Mouse (Mus musculus): Measurements from ENCODE around the gene Krtap4-2. TPM values are rescaled to one million over a fixed set of nuclear protein-coding genes. Genes with fewer than 3 reads are reported as not detected.
"Not testable (repeated sequence)": the region's sequence is repeated elsewhere in the genome, so short reads cannot be mapped to it uniquely, and the experiment has no call there.

Krtap4-2 gene
- polyA plus RNA-seq (2015; fragmentation: Nextera tagmentation; extraction: Ambion mirVana): not detected in 2 replicates

- Histone ChIP-seq H3K4me2 (ENCODE audit: low read length) (no peak within 1 kb of the TSS), H3K27ac (ENCODE audit: low read length) (no peak within 1 kb of the TSS), H3K4me1 (replicated peaks; ENCODE audit: control insufficient read depth, insufficient read depth, low read length) (no peaks in the 10 kb centered on the region), H3K27me3 (replicated peaks; ENCODE audit: control insufficient read depth, insufficient read depth, low read length) (no peaks in the 10 kb centered on the region), H3K36me3 (ENCODE audit: control insufficient read depth, insufficient read depth) (no peaks in the 10 kb centered on the region), H3K4me3 (replicated peaks; ENCODE audit: low read length) (no peak within 1 kb of the TSS), H3K9me3 (ENCODE audit: control insufficient read depth, low read length) (no peaks in the 10 kb centered on the region), H3K9ac (replicated peaks; ENCODE audit: low read depth, low read length) (no peak within 1 kb of the TSS)
- 38% methylated on average over 8 of the region's 8 CpGs for WGBS
- no peak for ATAC-seq
These were observed at the start of gene Krtap4-2 for GRCm38 (mm10) chr11:99634653-99635134. Gene Krtap4-2, minus strand, starts transcription at chr11:99635084.

DNA sequence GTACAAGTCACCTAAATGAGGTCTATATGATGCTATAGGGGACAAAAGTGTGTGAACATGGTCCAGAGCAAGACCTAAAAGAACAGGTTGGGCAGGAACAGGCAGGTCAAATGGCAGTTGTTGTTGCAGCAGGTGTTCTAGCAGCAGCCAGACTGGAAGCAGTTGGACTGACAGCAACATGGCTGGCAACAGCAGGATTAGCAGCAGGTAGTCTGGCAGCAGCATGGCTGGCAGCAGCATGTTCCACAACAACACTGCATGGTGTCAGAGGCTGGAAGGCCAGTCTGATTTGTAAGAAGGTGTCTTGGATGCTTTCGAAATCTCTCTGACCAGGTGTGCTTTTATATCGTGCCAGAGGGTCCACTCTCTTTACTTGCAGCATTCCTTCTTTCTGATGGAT is 48.6 kb upstream of the Krtap4-2 start:
- Histone ChIP-seq H3K9ac (replicated peaks; ENCODE audit: low read depth, low read length) (no peak overlapping the region), H3K27me3 (replicated peaks; ENCODE audit: control insufficient read depth, insufficient read depth, low read length) (no peaks in the 10 kb centered on the region), H3K36me3 (ENCODE audit: control insufficient read depth, insufficient read depth) (no peaks in the 10 kb centered on the region), H3K27ac (ENCODE audit: low read length) (no peak overlapping the region), H3K4me1 (replicated peaks; ENCODE audit: control insufficient read depth, insufficient read depth, low read length) (no peaks in the 10 kb centered on the region), H3K4me2 (ENCODE audit: low read length) (no peak overlapping the region), H3K9me3 (ENCODE audit: control insufficient read depth, low read length) (no peaks in the 10 kb centered on the region), H3K4me3 (replicated peaks; ENCODE audit: low read length) (no peak overlapping the region)
- WGBS: 91% methylated on average over 2 of the region's 2 CpGs
- no peak for ATAC-seq

GRCm38 (mm10) chr11:99665860-99666259 is 31.0 kb upstream of the Krtap4-2 start, which contains the start of gene Krtap4-6:
Gene Krtap4-6, minus strand, starts transcription at chr11:99665960.
- Histone ChIP-seq H3K4me1 (replicated peaks; ENCODE audit: control insufficient read depth, insufficient read depth, low read length) (no peaks in the 10 kb centered on the region), H3K36me3 (ENCODE audit: control insufficient read depth, insufficient read depth) (no peaks in the 10 kb centered on the region), H3K4me2 (ENCODE audit: low read length) (no peak within 1 kb of the TSS), H3K9me3 (ENCODE audit: control insufficient read depth, low read length) (no peaks in the 10 kb centered on the region), H3K27me3 (replicated peaks; ENCODE audit: control insufficient read depth, insufficient read depth, low read length) (no peaks in the 10 kb centered on the region), H3K27ac (ENCODE audit: low read length) (no peak within 1 kb of the TSS), H3K4me3 (replicated peaks; ENCODE audit: low read length) (no peak within 1 kb of the TSS), H3K9ac (replicated peaks; ENCODE audit: low read depth, low read length) (no peak within 1 kb of the TSS)
- ATAC-seq: no peak

DNA sequence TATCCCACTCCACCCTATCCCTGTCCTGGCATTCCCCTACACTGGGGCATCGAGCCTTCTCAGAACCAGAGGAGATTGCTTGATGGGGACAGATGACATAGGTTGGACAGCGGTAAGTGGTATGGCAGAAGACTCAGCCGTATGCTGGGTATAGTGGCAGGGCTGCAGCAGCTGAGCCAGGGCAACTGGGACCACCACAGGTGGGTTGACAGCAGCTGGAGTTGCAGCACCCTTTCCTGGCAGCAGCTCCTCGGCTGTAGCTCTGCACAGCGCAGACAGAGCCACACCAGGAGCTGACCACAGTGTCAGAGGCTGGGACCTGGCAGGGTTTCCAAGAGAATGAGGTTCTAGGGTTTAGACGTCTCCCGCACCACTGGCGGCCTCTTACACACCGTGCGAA is 27.9 kb upstream of the Krtap4-2 start:
- Histone ChIP-seq H3K27me3 (replicated peaks; ENCODE audit: control insufficient read depth, insufficient read depth, low read length) (no peaks in the 10 kb centered on the region), H3K4me1 (replicated peaks; ENCODE audit: control insufficient read depth, insufficient read depth, low read length) (no peaks in the 10 kb centered on the region), H3K9me3 (ENCODE audit: control insufficient read depth, low read length) (no peaks in the 10 kb centered on the region), H3K4me2 (ENCODE audit: low read length) (no peak overlapping the region), H3K36me3 (ENCODE audit: control insufficient read depth, insufficient read depth) (no peaks in the 10 kb centered on the region), H3K9ac (replicated peaks; ENCODE audit: low read depth, low read length) (no peak overlapping the region), H3K27ac (ENCODE audit: low read length) (no peak overlapping the region), H3K4me3 (replicated peaks; ENCODE audit: low read length) (no peak overlapping the region)
- ATAC-seq: no peak
- WGBS: 85% methylated on average over 10 of the region's 10 CpGs

- H3K4me2 ChIP-seq (ENCODE audit: low read length): no peak overlapping the region
- no peaks in the 10 kb centered on the region for H3K36me3 ChIP-seq (ENCODE audit: control insufficient read depth, insufficient read depth)
- no peaks in the 10 kb centered on the region for H3K9me3 ChIP-seq (ENCODE audit: control insufficient read depth, low read length)
- WGBS: 86% methylated on average over 4 of the region's 4 CpGs
- no peaks in the 10 kb centered on the region for H3K4me1 ChIP-seq (replicated peaks; ENCODE audit: control insufficient read depth, insufficient read depth, low read length)
- no peaks in the 10 kb centered on the region for H3K27me3 ChIP-seq (replicated peaks; ENCODE audit: control insufficient read depth, insufficient read depth, low read length)
- H3K27ac ChIP-seq (ENCODE audit: low read length): no peak overlapping the region
- H3K9ac ChIP-seq (replicated peaks; ENCODE audit: low read depth, low read length): no peak overlapping the region
- no peak overlapping the region for H3K4me3 ChIP-seq (replicated peaks; ENCODE audit: low read length)
- no peak for ATAC-seq
These were observed 24.4 kb upstream of the Krtap4-2 start for GRCm38 (mm10) chr11:99659256-99659655.

DNA sequence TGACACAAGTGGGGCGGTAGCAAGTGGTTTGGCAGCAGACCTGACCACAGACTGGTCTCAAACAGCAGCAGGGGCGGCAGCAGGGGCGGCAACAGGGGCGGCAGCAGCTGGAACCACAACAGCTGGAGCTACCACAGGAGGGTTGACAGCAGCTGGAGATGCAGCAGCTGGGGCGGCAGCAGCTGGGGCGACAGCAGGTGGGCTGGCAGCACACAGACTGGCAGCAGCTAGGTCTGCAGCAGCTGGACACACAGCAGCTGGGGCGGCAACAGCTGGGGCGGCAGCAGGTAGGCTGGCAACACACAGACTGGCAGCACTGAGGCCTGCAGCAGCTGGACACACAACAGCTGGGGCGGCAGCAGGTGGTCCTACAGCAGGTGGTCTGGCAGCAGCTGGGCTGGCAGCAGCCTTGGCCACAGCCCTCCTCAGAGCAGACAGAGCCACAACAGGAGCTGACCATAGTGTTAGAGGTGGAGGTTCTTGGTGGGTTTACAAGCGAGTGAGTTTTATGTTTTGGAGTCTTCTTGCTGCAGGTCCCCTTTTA is 23.7 kb upstream of the Krtap4-2 start, which contains the start of gene Gm11563:
Gene Gm11563, minus strand, starts transcription at position 494 of the 544 bp plus-strand sequence.
- not testable (repeated sequence) for H3K36me3 ChIP-seq (ENCODE audit: control insufficient read depth, insufficient read depth); H3K27ac ChIP-seq (ENCODE audit: low read length); H3K4me3 ChIP-seq (replicated peaks; ENCODE audit: low read length); H3K9ac ChIP-seq (replicated peaks; ENCODE audit: low read depth, low read length); H3K4me1 ChIP-seq (replicated peaks; ENCODE audit: control insufficient read depth, insufficient read depth, low read length); H3K27me3 ChIP-seq (replicated peaks; ENCODE audit: control insufficient read depth, insufficient read depth, low read length); H3K9me3 ChIP-seq (ENCODE audit: control insufficient read depth, low read length); H3K4me2 ChIP-seq (ENCODE audit: low read length); ATAC-seq
- 74% methylated on average over 10 of the region's 10 CpGs for WGBS

DNA sequence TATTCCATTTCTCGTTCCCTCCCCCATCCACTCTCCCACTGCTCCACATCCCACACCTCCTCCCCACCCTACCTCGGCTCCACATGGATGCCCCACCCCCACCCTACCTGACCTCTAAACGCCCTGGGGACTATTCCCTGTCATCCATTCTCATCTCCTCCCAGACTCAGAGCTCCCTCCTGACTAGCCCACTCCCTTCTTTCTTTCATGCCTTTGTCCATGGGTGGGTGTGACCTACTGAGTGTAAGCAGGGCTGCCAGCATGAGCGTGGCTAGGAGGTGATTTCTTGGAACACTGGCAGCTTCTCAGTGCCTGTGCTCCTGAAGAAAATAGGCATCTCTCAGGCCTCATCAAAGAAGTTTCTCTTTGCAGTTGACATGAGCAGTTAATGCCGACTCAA is 22.2 kb upstream of the Krtap4-2 start:
- no peaks in the 10 kb centered on the region for H3K9me3 ChIP-seq (ENCODE audit: control insufficient read depth, low read length)
- H3K4me2 ChIP-seq (ENCODE audit: low read length): no peak overlapping the region
- no peak overlapping the region for H3K27ac ChIP-seq (ENCODE audit: low read length)
- H3K4me1 ChIP-seq (replicated peaks; ENCODE audit: control insufficient read depth, insufficient read depth, low read length): no peaks in the 10 kb centered on the region
- no peak overlapping the region for H3K4me3 ChIP-seq (replicated peaks; ENCODE audit: low read length)
- no peaks in the 10 kb centered on the region for H3K27me3 ChIP-seq (replicated peaks; ENCODE audit: control insufficient read depth, insufficient read depth, low read length)
- ATAC-seq: no peak
- WGBS: 45% methylated on average over 5 of the region's 5 CpGs
- no peak overlapping the region for H3K9ac ChIP-seq (replicated peaks; ENCODE audit: low read depth, low read length)
- H3K36me3 ChIP-seq (ENCODE audit: control insufficient read depth, insufficient read depth): no peaks in the 10 kb centered on the region

GRCm38 (mm10) chr11:99650136-99650535 is 15.3 kb upstream of the Krtap4-2 start, which contains the start of gene Gm11555:
Gene Gm11555, minus strand, starts transcription at chr11:99650236.
- H3K4me1 ChIP-seq (replicated peaks; ENCODE audit: control insufficient read depth, insufficient read depth, low read length): no peaks in the 10 kb centered on the region
- H3K9me3 ChIP-seq (ENCODE audit: control insufficient read depth, low read length): no peaks in the 10 kb centered on the region
- no peak for ATAC-seq
- no peaks in the 10 kb centered on the region for H3K36me3 ChIP-seq (ENCODE audit: control insufficient read depth, insufficient read depth)
- H3K27ac ChIP-seq (ENCODE audit: low read length): no peak within 1 kb of the TSS
- H3K27me3 ChIP-seq (replicated peaks; ENCODE audit: control insufficient read depth, insufficient read depth, low read length): no peaks in the 10 kb centered on the region
- WGBS: 83% methylated on average over 2 of the region's 2 CpGs
- no peak within 1 kb of the TSS for H3K9ac ChIP-seq (replicated peaks; ENCODE audit: low read depth, low read length)
- H3K4me3 ChIP-seq (replicated peaks; ENCODE audit: low read length): no peak within 1 kb of the TSS
- H3K4me2 ChIP-seq (ENCODE audit: low read length): no peak within 1 kb of the TSS

GRCm38 (mm10) chr11:99646444-99646843 is 11.6 kb upstream of the Krtap4-2 start:
- Histone ChIP-seq H3K4me2 (ENCODE audit: low read length) (no peak overlapping the region), H3K27me3 (replicated peaks; ENCODE audit: control insufficient read depth, insufficient read depth, low read length) (no peaks in the 10 kb centered on the region), H3K4me3 (replicated peaks; ENCODE audit: low read length) (no peak overlapping the region), H3K4me1 (replicated peaks; ENCODE audit: control insufficient read depth, insufficient read depth, low read length) (no peaks in the 10 kb centered on the region), H3K27ac (ENCODE audit: low read length) (no peak overlapping the region), H3K36me3 (ENCODE audit: control insufficient read depth, insufficient read depth) (no peaks in the 10 kb centered on the region), H3K9me3 (ENCODE audit: control insufficient read depth, low read length) (no peaks in the 10 kb centered on the region), H3K9ac (replicated peaks; ENCODE audit: low read depth, low read length) (no peak overlapping the region)
- WGBS: 82% methylated on average over 15 of the region's 15 CpGs
- no peak for ATAC-seq

GRCm38 (mm10) chr11:99644351-99644750 is 9.5 kb upstream of the Krtap4-2 start:
- Histone ChIP-seq H3K9me3 (ENCODE audit: control insufficient read depth, low read length) (no peaks in the 10 kb centered on the region), H3K4me1 (replicated peaks; ENCODE audit: control insufficient read depth, insufficient read depth, low read length) (no peaks in the 10 kb centered on the region), H3K36me3 (ENCODE audit: control insufficient read depth, insufficient read depth) (no peaks in the 10 kb centered on the region), H3K27ac (ENCODE audit: low read length) (no peak overlapping the region), H3K27me3 (replicated peaks; ENCODE audit: control insufficient read depth, insufficient read depth, low read length) (no peaks in the 10 kb centered on the region), H3K4me3 (replicated peaks; ENCODE audit: low read length) (no peak overlapping the region), H3K4me2 (ENCODE audit: low read length) (no peak overlapping the region), H3K9ac (replicated peaks; ENCODE audit: low read depth, low read length) (no peak overlapping the region)
- ATAC-seq: peak; percentile 58
- 50% methylated on average over 3 of the region's 3 CpGs for WGBS
